ENCODE assay signal across 25 mouse cellular contexts in the genomic region with DNA sequence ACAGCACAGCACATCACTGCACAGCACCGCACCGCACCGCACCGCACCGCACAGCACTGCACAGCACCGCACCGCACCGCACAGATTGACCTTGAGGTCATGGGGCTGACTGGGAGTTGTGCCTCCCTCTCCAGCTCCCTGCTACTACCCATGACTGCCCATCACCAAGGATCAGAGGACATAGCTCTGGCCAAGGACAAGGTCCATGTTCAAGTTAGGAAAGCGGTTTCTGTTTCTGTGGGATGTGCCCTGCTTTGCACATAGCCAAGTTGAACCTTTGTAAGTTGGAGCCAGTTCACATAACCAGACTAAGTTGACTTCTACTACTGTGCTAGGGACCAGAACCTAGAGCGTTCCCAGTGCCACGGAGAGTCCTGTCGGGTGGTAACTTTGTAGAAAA. TPM values are rescaled to one million over a fixed set of nuclear protein-coding genes. Genes with fewer than 3 reads are reported as not detected.
A peak's percentile ranks its signal among the peaks of the same experiment; 100 is the strongest.
DNase-seq lines count a peak whose midpoint lies in the region; ATAC-seq and TF ChIP-seq lines count a peak whose summit lies in the region.
"Had no signal": no experiment of that assay in that cellular context is flagged by ENCODE, and none has a peak within 500 bp of the region (broad histone marks: within the 10 kb centered on the region; RNA-seq: fewer than 3 reads in every experiment).

No protein-coding gene starts in this region.

- TF ChIP-seq CTCF in kidney, adult 2 months (conservative IDR thresholded peaks at IDR 0.05; ENCODE audit: insufficient read depth, insufficient read length, low read depth, low read length), result no peak

- no peaks in the 10 kb centered on the region for H3K27me3 ChIP-seq in kidney, adult 2 months (replicated peaks; ENCODE audit: control insufficient read depth, insufficient read depth, low read length)
- peaks cover 14% of the 10 kb centered on the region for H3K27me3 ChIP-seq in kidney, embryonic 16.5 days (ENCODE audit: insufficient read depth, low read length)
- H3K27me3 ChIP-seq in forebrain, embryonic 12.5 days, result no peaks in the 10 kb centered on the region; the same call in 1 of the 2 replicates
- H3K27me3 ChIP-seq: embryonic facial prominence, embryonic 13.5 days; forebrain, embryonic 13.5 days; hindbrain, embryonic 12.5 days; Patski had no signal

- no peaks in the 10 kb centered on the region for H3K36me3 ChIP-seq in kidney, adult 2 months (ENCODE audit: control insufficient read depth, insufficient read depth, low read length)
- no peaks in the 10 kb centered on the region for H3K36me3 ChIP-seq in kidney, embryonic 16.5 days (ENCODE audit: insufficient read depth, low read length)
- H3K36me3 ChIP-seq in forebrain, embryonic 12.5 days (replicated peaks), result no peaks in the 10 kb centered on the region
- H3K36me3 ChIP-seq: embryonic facial prominence, embryonic 13.5 days; hindbrain, embryonic 12.5 days had no signal

- no peak overlapping the region for H3K27ac ChIP-seq in kidney, adult 2 months (ENCODE audit: insufficient read depth, low read depth, low read length)
- no peak overlapping the region for H3K27ac ChIP-seq in kidney, embryonic 16.5 days (ENCODE audit: low read length)
- no peak overlapping the region for H3K27ac ChIP-seq in forebrain, embryonic 12.5 days
- H3K27ac ChIP-seq: embryonic facial prominence, embryonic 13.5 days; forebrain, embryonic 13.5 days; hindbrain, embryonic 12.5 days; hindbrain, postnatal 0 days had no signal

- H3K9me3 ChIP-seq in kidney, embryonic 16.5 days (ENCODE audit: low read length), result no peaks in the 10 kb centered on the region
- no peaks in the 10 kb centered on the region for H3K9me3 ChIP-seq in forebrain, embryonic 12.5 days
- H3K9me3 ChIP-seq: embryonic facial prominence, embryonic 13.5 days; forebrain, embryonic 13.5 days; hindbrain, embryonic 12.5 days had no signal

- peak; percentile 72 for DNase-seq in kidney, adult 2 months
- DNase-seq in kidney, postnatal 25 days, result peak; percentile 10 to 50
- no peak for DNase-seq in kidney, postnatal 14 days
- peak; percentile 32 for DNase-seq in ZHBTc4 (ENCODE audit: low read depth, low spot score)
- DNase-seq in gastrocnemius, postnatal 4 days (ENCODE audit: low spot score in 2 of 2), result no peak
- DNase-seq: adrenal gland, adult 2 months; adrenal gland, postnatal 25 days; cerebellum, adult 18-20 months; cerebellum, adult 9-11 months; cerebellum, postnatal 36 days; forebrain, postnatal 0 days; gastrocnemius, postnatal 14 days; heart, postnatal 10 days; heart, postnatal 4 days had no signal

- H3K9ac ChIP-seq in kidney, embryonic 16.5 days (replicated peaks; ENCODE audit: low read length), result no peak overlapping the region
- H3K9ac ChIP-seq in forebrain, embryonic 12.5 days, result no peak overlapping the region
- H3K9ac ChIP-seq: embryonic facial prominence, embryonic 13.5 days; forebrain, embryonic 13.5 days; forebrain, postnatal 0 days; hindbrain, embryonic 12.5 days had no signal

- no peak overlapping the region for H3K4me3 ChIP-seq in kidney, adult 2 months (ENCODE audit: insufficient read depth, low read depth, low read length)
- H3K4me3 ChIP-seq in kidney, embryonic 16.5 days (ENCODE audit: low read length), result no peak overlapping the region
- no peak overlapping the region for H3K4me3 ChIP-seq in forebrain, embryonic 12.5 days (replicated peaks)
- H3K4me3 ChIP-seq: embryonic facial prominence, embryonic 13.5 days; forebrain, embryonic 13.5 days; hindbrain, embryonic 12.5 days had no signal

- no peak; the same call in 1 of the 2 replicates for ATAC-seq in kidney, embryonic 16.5 days (ENCODE audit: low FRiP score, low TSS enrichment)
- no peak for ATAC-seq in forebrain, embryonic 12.5 days (ENCODE audit: low FRiP score)
- ATAC-seq: forebrain, embryonic 13.5 days; forebrain, postnatal 0 days; hindbrain, postnatal 0 days; Patski had no signal

- WGBS in kidney, adult 2 months, result 79% methylated on average over 12 of the region's 12 CpGs
- WGBS in kidney, embryonic 16.5 days, result 89% methylated on average over 12 of the region's 12 CpGs
- 97% methylated on average over 12 of the region's 12 CpGs for WGBS in forebrain, embryonic 12.5 days

- H3K4me1 ChIP-seq in kidney, adult 2 months (ENCODE audit: control insufficient read depth, insufficient read depth, low read length), result no peaks in the 10 kb centered on the region
- peaks cover 6% of the 10 kb centered on the region; the same call in 1 of the 2 replicates for H3K4me1 ChIP-seq in kidney, embryonic 16.5 days (ENCODE audit: insufficient read depth, low read length)
- H3K4me1 ChIP-seq in forebrain, embryonic 12.5 days, result no peaks in the 10 kb centered on the region
- H3K4me1 ChIP-seq: forebrain, embryonic 13.5 days; hindbrain, embryonic 12.5 days had no signal

- no peak for TF ChIP-seq POLR2A in kidney, adult 2 months (IDR thresholded peaks at IDR 0.05; ENCODE audit: low read depth, low read length)

- no peak overlapping the region for H3K4me2 ChIP-seq in kidney, embryonic 16.5 days (replicated peaks; ENCODE audit: low read depth, low read length)
- no peak overlapping the region for H3K4me2 ChIP-seq in forebrain, embryonic 12.5 days
- H3K4me2 ChIP-seq: embryonic facial prominence, embryonic 13.5 days; forebrain, embryonic 13.5 days; hindbrain, embryonic 12.5 days had no signal

RNA-seq across cellular contexts. Expression of gene Iqca, which starts 28.6 kb away (rescaled TPM):
- polyA plus RNA-seq in kidney, adult 2 months (2012; rRNA removed), result 0.05 and 0.33 TPM in 2 replicates
- 0.34 and 0.39 TPM in 2 replicates for polyA plus RNA-seq in kidney, embryonic 16.5 days (2015; fragmentation: Nextera tagmentation; extraction: Ambion mirVana)
- not detected for total RNA-seq in gastrocnemius, postnatal 4 days (2021)
- polyA plus RNA-seq in forebrain, embryonic 12.5 days (2016; fragmentation: Nextera tagmentation; extraction: Ambion mirVana), result 0.56 TPM in 1 of 2 replicates, not detected in the other
- total RNA-seq: adrenal gland, adult 2 months; adrenal gland, postnatal 25 days; gastrocnemius, adult 18-20 months; granulocyte monocyte progenitor cell, adult 5-6 weeks; heart, postnatal 10 days; heart, postnatal 4 days had no signal
- polyA plus RNA-seq: adrenal gland, adult 2 months; C2C12; heart, embryonic 14.5 days had no signal

Comparison
In these comparisons a context has a peak if more than half of its experiments do, and no peak if none do; other contexts are left out.
1. DNase-seq: peak in kidney, adult 2 months (single experiment), kidney, postnatal 25 days (2 of 2) and ZHBTc4 (single experiment); none in kidney, postnatal 14 days (single experiment) and gastrocnemius, postnatal 4 days (0 of 2).